Mouse (Mus musculus) embryonic facial prominence, embryonic 12.5 days (tissue): ENCODE results near the gene Gpr107. TPM values are rescaled to one million over a fixed set of nuclear protein-coding genes. Genes with fewer than 3 reads are reported as not detected.

Source experiments
- ATAC-seq: fragments of 200-750 bp; cut with Nextera tagmentation; 2 replicates; pipeline ENCODE4 v1.8.0; 2017; ENCODE audit not compliant: insufficient number of reproducible peaks, insufficient read depth, low FRiP score, low TSS enrichment
- H3K27ac ChIP-seq: fragments of 300-500 bp; sonication (generic); 2 replicates; pipeline ENCODE4 v1.5.1; 2016; ENCODE audit warnings: mild to moderate bottlenecking
- H3K27me3 ChIP-seq: fragments of 300-500 bp; sonication (generic); 2 replicates; pipeline ENCODE4 v1.6.1; 2016; ENCODE audit warnings: mild to moderate bottlenecking, moderate library complexity
- H3K36me3 ChIP-seq: fragments of 300-500 bp; sonication (generic); 2 replicates; pipeline ENCODE4 v1.6.1; 2016; ENCODE audit warnings: mild to moderate bottlenecking
- H3K4me1 ChIP-seq: fragments of 300-500 bp; sonication (generic); 2 replicates; pipeline ENCODE4 v1.6.1; 2016
- H3K4me2 ChIP-seq: fragments of 300-500 bp; sonication (generic); replicated peaks from 2 replicates; pipeline ENCODE4 v1.6.1; 2016; ENCODE audit warnings: mild to moderate bottlenecking, moderate library complexity
- H3K4me3 ChIP-seq: fragments of 300-500 bp; sonication (generic); 2 replicates; pipeline ENCODE4 v1.5.1; 2016; ENCODE audit warnings: mild to moderate bottlenecking
- H3K9ac ChIP-seq: fragments of 300-500 bp; sonication (generic); 2 replicates; pipeline ENCODE4 v1.6.1; 2016; ENCODE audit warnings: mild to moderate bottlenecking, moderate library complexity
- H3K9me3 ChIP-seq: fragments of 300-500 bp; sonication (generic); 2 replicates; pipeline ENCODE4 v1.6.1; 2016; ENCODE audit warnings: mild to moderate bottlenecking, moderate library complexity
- WGBS: fragments of 180-500 bp; shearing (Covaris S2); methylation state at CpG from one replicate; pipeline ENCODE4 v1.1.7; 2016; 5-methylcytosine and 5-hydroxymethylcytosine counted together
- polyA plus RNA-seq: library from polyadenylated mRNA; unstranded; fragments of >200 nt; fragmentation: Nextera tagmentation; extraction: Ambion mirVana; gene quantifications from 2 replicates; pipeline ENCODE4 v1.2.1, GENCODE M21; 2016

Gpr107 gene
- polyA plus RNA-seq, 1 experiment from 2014 or later = 41.1 TPM

DNA sequence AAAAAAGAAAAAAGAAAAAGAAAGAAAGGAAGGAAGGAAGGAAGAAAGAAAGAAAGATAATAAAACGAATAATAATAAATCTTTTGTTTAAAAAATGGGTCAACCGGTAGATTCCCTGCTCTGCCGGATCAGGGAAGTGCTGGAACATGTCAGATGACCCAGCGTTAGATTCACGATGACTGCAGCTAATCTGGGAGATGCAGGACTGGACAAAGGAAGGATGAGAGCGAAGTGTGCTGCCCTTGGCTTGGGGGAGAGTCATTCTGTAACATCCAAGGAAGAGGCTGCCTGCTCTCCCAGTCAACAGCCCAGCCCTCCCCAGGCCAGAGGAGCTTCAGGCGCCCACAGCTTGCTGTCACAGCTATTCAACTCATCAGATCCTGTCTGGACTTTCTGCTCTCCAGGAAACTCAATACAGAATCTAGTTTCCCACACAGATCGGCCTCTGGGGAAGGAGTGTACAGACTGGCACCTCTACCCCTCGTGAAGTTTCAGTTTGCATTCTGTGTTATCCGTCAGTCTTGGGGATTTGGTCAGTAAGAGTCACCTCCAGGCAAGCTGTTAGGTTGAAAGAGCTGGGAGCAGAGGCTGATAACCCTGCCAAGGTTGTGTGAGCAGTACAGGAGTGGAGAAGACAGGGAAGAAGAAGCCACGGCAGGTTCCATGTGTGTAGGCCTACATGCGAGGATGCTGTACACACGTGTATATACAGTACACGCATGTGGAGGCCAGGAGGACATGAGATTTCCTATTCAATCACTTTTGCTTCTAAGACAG, 22.2 kb upstream of the Gpr107 start:
- ATAC-seq = no peak
- H3K9ac ChIP-seq = no peak overlapping the region
- 83% methylated on average over 14 of the region's 14 CpGs for WGBS
- no peak overlapping the region for H3K4me2 ChIP-seq
- H3K4me1 ChIP-seq = peaks cover 19% of the 10 kb centered on the region
- no peaks in the 10 kb centered on the region for H3K27me3 ChIP-seq
- no peaks in the 10 kb centered on the region for H3K36me3 ChIP-seq
- H3K27ac ChIP-seq = 0 out of 2 replicates have a peak overlapping the region, but pooled peaks have one; percentile 38
- H3K9me3 ChIP-seq = no peaks in the 10 kb centered on the region
- H3K4me3 ChIP-seq = no peak overlapping the region

DNA sequence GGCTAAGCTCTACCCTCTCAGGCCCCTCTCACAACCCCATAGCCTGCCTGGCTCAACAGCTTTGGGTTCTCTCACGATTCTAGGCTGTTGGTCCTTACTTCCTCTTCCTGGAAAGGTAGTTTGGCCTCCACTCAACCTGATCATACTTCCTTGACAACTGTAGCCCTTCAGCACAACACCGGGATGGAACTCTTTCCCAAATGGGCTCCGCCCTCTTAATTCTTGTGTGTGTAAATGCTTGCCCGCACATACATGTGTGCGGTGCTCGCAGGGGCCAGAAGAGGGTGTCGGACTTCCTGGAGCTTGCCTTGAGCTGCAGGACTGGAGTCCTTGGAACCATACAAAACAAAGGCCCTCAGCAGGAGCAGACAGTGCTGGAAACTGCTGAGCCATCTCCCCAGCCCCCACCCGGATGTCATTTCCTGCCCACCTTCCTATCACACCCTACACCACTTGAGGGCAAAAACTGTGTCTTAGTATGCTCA, 21.3 kb upstream of the Gpr107 start:
- no peak overlapping the region for H3K27ac ChIP-seq
- no peaks in the 10 kb centered on the region for H3K9me3 ChIP-seq
- no peak for ATAC-seq
- no peak overlapping the region for H3K9ac ChIP-seq
- no peak overlapping the region for H3K4me3 ChIP-seq
- peaks cover 23% of the 10 kb centered on the region for H3K4me1 ChIP-seq
- no peaks in the 10 kb centered on the region for H3K27me3 ChIP-seq
- no peak overlapping the region for H3K4me2 ChIP-seq
- 61% methylated on average over 8 of the region's 8 CpGs for WGBS
- H3K36me3 ChIP-seq = no peaks in the 10 kb centered on the region

- Histone ChIP-seq H3K36me3 (no peaks in the 10 kb centered on the region), H3K27me3 (no peaks in the 10 kb centered on the region), H3K4me3 (no peak overlapping the region), H3K4me1 (peaks cover 18% of the 10 kb centered on the region), H3K4me2 (no peak overlapping the region), H3K27ac (no peak overlapping the region), H3K9ac (no peak overlapping the region), H3K9me3 (no peaks in the 10 kb centered on the region)
- 66% methylated on average over 8 of the region's 8 CpGs for WGBS
- ATAC-seq = no peak
These were observed 19.4 kb upstream of the Gpr107 start for GRCm38 (mm10) chr2:31132682-31133081.

- no peak for ATAC-seq
- H3K27ac ChIP-seq = no peak overlapping the region
- no peak overlapping the region for H3K4me3 ChIP-seq
- H3K36me3 ChIP-seq = no peaks in the 10 kb centered on the region
- H3K9me3 ChIP-seq = no peaks in the 10 kb centered on the region
- H3K27me3 ChIP-seq = no peaks in the 10 kb centered on the region
- no peak overlapping the region for H3K9ac ChIP-seq
- WGBS = 74% methylated on average over 4 of the region's 4 CpGs
- H3K4me1 ChIP-seq = peaks cover 18% of the 10 kb centered on the region
- no peak overlapping the region for H3K4me2 ChIP-seq
These were observed 18.1 kb upstream of the Gpr107 start for GRCm38 (mm10) chr2:31133981-31134380.

DNA sequence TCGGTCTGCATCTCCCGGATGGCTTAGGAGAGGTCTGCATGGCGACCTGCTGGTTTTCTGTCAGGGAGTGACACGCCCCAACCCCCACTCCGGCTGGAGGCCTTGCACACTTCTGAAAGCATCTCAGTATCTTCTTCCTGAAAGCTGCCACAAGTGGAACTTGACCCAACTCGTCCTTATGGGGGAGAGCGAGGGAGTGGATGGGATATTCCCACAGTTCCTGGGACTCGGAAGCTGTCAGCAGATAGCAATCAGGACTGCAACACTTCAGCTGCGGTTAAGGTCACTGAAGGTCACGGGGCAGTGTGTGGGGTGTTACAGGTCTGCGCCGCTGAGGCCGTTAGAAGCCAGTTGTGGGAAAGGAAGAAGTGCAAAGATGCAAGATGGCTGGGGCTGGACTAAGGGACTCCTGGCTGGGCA, 16.6 kb upstream of the Gpr107 start:
- WGBS = 48% methylated on average over 13 of the region's 13 CpGs
- H3K4me2 ChIP-seq = no peak overlapping the region

GRCm38 (mm10) chr2:31136338-31136737, 15.8 kb upstream of the Gpr107 start:
- H3K27me3 ChIP-seq = no peaks in the 10 kb centered on the region
- no peaks in the 10 kb centered on the region for H3K9me3 ChIP-seq
- no peak for ATAC-seq
- no peaks in the 10 kb centered on the region for H3K36me3 ChIP-seq
- no peak overlapping the region for H3K4me3 ChIP-seq
- no peak overlapping the region for H3K27ac ChIP-seq
- no peak overlapping the region for H3K9ac ChIP-seq
- peaks cover 21% of the 10 kb centered on the region for H3K4me1 ChIP-seq
- WGBS = 57% methylated on average over 12 of the region's 13 CpGs
- H3K4me2 ChIP-seq = no peak overlapping the region

More for the DNA sequence above, 16.6 kb upstream of the Gpr107 start:
- Histone ChIP-seq H3K36me3 (no peaks in the 10 kb centered on the region), H3K9ac (no peak overlapping the region), H3K4me3 (no peak overlapping the region), H3K4me1 (peaks cover 23% of the 10 kb centered on the region), H3K27me3 (no peaks in the 10 kb centered on the region), H3K9me3 (no peaks in the 10 kb centered on the region), H3K27ac (no peak overlapping the region)
- ATAC-seq = no peak

GRCm38 (mm10) chr2:31137018-31137590, 15.0 kb upstream of the Gpr107 start:
- no peak overlapping the region for H3K27ac ChIP-seq
- no peaks in the 10 kb centered on the region for H3K9me3 ChIP-seq
- 68% methylated on average over 14 of the region's 14 CpGs for WGBS
- H3K9ac ChIP-seq = no peak overlapping the region
- ATAC-seq = no peak
- no peak overlapping the region for H3K4me2 ChIP-seq
- H3K36me3 ChIP-seq = no peaks in the 10 kb centered on the region
- peaks cover 23% of the 10 kb centered on the region for H3K4me1 ChIP-seq
- no peaks in the 10 kb centered on the region for H3K27me3 ChIP-seq
- no peak overlapping the region for H3K4me3 ChIP-seq

DNA sequence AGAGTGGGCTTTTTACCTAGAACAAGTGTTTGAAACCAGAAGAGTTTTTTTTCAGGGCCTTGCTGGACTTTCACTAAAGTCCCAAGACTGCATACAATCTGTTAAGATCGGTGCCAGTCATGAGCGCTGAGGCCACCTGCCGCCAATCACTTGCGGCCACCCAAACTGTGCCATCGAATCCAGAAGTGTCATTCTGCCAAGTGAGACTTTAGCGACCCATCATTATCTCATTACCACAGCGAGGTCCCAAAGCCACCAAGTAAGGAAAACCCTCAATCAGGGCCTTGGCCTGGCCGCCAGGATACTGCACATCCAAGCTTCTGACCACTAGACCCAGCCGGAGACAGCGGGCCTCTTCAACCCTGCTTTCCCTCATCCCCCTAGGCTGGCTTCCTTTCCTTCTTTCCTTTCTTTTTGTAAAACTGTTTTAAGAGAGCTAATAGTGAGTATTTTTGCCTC, 12.9 kb upstream of the Gpr107 start:
- Histone ChIP-seq H3K4me1 (peaks cover 22% of the 10 kb centered on the region), H3K4me2 (no peak overlapping the region), H3K27me3 (0 out of 2 replicates have a peak, but pooled peaks cover 2% of the 10 kb centered on the region), H3K27ac (no peak overlapping the region), H3K36me3 (no peaks in the 10 kb centered on the region), H3K4me3 (no peak overlapping the region), H3K9ac (no peak overlapping the region), H3K9me3 (no peaks in the 10 kb centered on the region)
- WGBS = 80% methylated on average over 10 of the region's 10 CpGs
- ATAC-seq = no peak

DNA sequence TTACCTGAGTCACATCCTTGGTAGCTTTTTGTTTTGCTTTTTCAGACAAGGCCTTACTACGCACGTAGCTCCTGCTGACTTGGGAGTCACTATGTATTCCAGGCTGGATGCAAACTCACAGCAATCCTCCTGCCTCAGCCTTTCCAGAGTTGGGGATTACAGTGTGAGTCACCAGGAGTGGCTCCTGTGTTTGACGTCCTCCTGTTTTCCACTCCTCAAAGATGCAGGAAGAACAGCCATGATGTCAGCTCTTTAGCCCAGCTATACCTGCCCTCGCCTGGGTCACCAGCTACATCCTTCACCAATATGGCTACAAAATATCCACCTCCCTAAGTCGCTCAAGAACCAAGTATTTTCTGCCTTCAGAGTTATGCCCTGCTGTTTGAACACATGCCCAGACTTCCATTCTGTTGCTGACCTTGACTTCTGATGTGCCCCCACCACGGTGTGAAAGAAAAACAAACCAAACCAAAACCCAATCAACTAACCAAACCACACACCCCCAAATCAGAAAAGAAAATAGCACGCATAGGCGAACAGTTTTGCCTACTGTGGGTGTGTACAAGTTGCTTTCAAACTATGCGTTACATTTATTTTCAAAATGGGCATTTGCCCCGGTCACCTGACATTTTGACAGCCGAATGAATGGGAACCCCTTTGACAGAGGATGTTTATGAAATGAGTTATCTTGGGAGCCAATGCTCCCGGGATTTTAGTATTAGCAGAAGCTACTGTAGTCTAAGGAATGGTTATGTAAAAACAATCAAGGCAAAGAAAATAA, 11.9 kb upstream of the Gpr107 start:
- Histone ChIP-seq H3K4me3 (peak overlapping the region; percentile 81), H3K27ac (no peak overlapping the region), H3K27me3 (0 out of 2 replicates have a peak, but pooled peaks cover 2% of the 10 kb centered on the region), H3K9ac (peak overlapping the region; percentile 91), H3K36me3 (no peaks in the 10 kb centered on the region), H3K9me3 (no peaks in the 10 kb centered on the region), H3K4me1 (peaks cover 22% of the 10 kb centered on the region), H3K4me2 (peak overlapping the region; percentile 89)
- no peak for ATAC-seq
- WGBS = 81% methylated on average over 12 of the region's 12 CpGs

GRCm38 (mm10) chr2:31140772-31141073, 11.4 kb upstream of the Gpr107 start:
- Histone ChIP-seq H3K27ac (no peak overlapping the region), H3K4me2 (peak overlapping the region; percentile 89), H3K9ac (peak overlapping the region; percentile 91), H3K4me3 (peak overlapping the region; percentile 81), H3K27me3 (0 out of 2 replicates have a peak, but pooled peaks cover 2% of the 10 kb centered on the region), H3K36me3 (0 out of 2 replicates have a peak, but pooled peaks cover 3% of the 10 kb centered on the region), H3K9me3 (no peaks in the 10 kb centered on the region), H3K4me1 (peaks cover 18% of the 10 kb centered on the region)
- WGBS = 8% methylated on average over 10 of the region's 10 CpGs
- no peak for ATAC-seq

DNA sequence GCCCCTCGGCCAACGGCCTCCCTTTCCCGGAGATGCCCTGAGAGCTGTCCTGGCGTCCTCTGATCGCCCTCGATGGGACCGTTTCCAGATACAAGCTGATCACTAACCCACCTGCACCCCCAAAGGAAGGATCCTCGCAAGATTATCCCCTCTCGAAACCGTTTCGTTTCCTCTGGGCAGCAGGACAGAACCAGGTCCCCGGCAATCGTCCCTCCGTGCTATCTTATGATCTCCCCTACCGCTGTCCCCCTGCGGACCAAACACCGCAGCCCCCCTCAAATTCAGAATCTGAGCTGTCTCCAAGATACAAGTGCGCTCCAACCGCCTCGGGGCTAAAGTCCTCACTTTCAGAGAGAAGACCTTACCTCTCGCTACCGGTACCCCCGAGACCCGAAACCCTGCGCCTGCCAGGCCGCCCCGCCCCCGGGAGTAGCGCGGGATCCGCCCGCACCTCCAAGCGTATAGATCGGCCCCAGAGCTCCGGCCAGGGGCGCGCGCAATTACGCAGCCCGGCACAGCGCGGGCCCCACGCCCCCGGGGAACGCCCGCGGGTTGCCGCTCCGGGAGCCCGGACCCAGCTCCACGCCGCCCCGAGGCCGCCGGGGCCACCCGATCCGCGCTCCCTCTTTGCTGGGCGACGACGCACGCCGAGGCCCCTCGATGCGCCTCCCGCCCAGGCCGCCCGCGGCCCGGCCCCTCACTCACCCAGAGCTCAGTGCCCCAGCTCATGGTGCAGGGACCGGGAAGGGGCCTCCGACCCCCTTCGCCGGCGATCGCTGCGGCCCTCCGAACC, 10.8 kb upstream of the Gpr107 start:
- 0 out of 2 replicates have a peak, but pooled peaks cover 3% of the 10 kb centered on the region for H3K36me3 ChIP-seq
- peak overlapping the region; percentile 89 for H3K4me2 ChIP-seq
- under 1% methylated on average over 78 of the region's 78 CpGs for WGBS
- peak overlapping the region; percentile 84 for H3K27ac ChIP-seq
- H3K9me3 ChIP-seq = no peaks in the 10 kb centered on the region
- H3K4me3 ChIP-seq = peak overlapping the region; percentile 81
- H3K27me3 ChIP-seq = 0 out of 2 replicates have a peak, but pooled peaks cover 2% of the 10 kb centered on the region
- H3K4me1 ChIP-seq = peaks cover 17% of the 10 kb centered on the region
- H3K9ac ChIP-seq = peak overlapping the region; percentile 91
- ATAC-seq = peak; percentile 59
